Mouse (Mus musculus) testis, adult 2 months (tissue): Measurements from ENCODE around the gene Spata31d1b.

Experiments
- CTCF ChIP-seq: fragments of 200-500 bp; IDR thresholded peaks from 2 replicates; pipeline ENCODE4 v1.5.1; 2012; ENCODE audit warnings: low read depth, mild to moderate bottlenecking, inconsistent platforms, low read length, moderate library complexity; ENCODE audit not compliant: control insufficient read depth, insufficient read depth, insufficient replicate concordance
- POLR2A ChIP-seq: fragments of 200-500 bp; IDR thresholded peaks from 2 replicates; pipeline ENCODE4 v1.6.1; 2012; ENCODE audit warnings: low read depth, mild to moderate bottlenecking, inconsistent platforms, low read length, moderate library complexity; ENCODE audit not compliant: control insufficient read depth

DNA sequence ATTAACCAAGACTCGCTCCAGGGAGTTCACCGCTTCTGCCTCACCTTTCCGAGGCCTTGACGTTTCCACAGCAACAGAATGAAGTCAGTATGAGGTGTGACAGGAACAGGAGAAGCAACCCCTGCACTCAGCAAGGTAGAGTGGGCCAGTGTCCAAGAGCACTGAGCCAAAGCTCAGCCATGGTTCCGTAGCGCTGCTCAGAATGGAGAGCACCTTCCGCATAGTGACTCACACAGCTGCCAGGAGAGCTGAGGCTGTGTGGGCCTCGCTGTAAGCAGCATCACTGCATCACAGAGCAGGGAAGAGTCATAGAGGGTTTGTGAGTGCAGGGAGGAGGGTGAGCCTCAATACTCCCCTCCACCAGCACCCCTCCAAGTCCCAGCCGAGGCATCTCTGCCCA lies 34.6 kb downstream of the Spata31d1b start, which contains the start of gene 1700014D04Rik:
- TF ChIP-seq POLR2A (peak; percentile 55; the same call in 1 of the 2 replicates), CTCF (no peak)
